Mouse (Mus musculus) lung, postnatal 0 days (tissue): ENCODE measurements around the gene Narf. TPM values are rescaled to one million over a fixed set of nuclear protein-coding genes. Genes with fewer than 3 reads are reported as not detected.

Source experiments
- ATAC-seq: fragments of 200-750 bp; cut with Nextera tagmentation; 2 replicates; pipeline ENCODE4 v1.8.0; 2017; ENCODE audit warnings: moderate library complexity
- DNase-seq: peaks from one replicate; pipeline ENCODE4 v3.0.0-alpha.2; 2016; ENCODE audit warnings: low spot score
- H3K27ac ChIP-seq: fragments of 300-500 bp; sonication (generic); 2 replicates; pipeline ENCODE4 v1.5.1; 2014; ENCODE audit warnings: antibody characterized with exemption, mild to moderate bottlenecking, low read length, mixed read lengths
- H3K27me3 ChIP-seq: fragments of 300-500 bp; sonication (generic); replicated peaks from 2 replicates; pipeline ENCODE4 v1.6.1; 2014; ENCODE audit warnings: low read length, mixed read lengths; ENCODE audit not compliant: insufficient read depth
- H3K36me3 ChIP-seq: fragments of 300-500 bp; sonication (generic); 2 replicates; pipeline ENCODE4 v1.6.1; 2014; ENCODE audit warnings: low read length, mixed read lengths; ENCODE audit not compliant: insufficient read depth
- H3K4me1 ChIP-seq: fragments of 300-500 bp; sonication (generic); 2 replicates; pipeline ENCODE4 v1.6.1; 2014; ENCODE audit warnings: antibody characterized with exemption, low read depth, low read length, mixed read lengths; ENCODE audit not compliant: insufficient read depth
- H3K4me2 ChIP-seq: fragments of 300-500 bp; sonication (generic); replicated peaks from 2 replicates; pipeline ENCODE4 v1.6.1; 2014; ENCODE audit warnings: low read depth, mild to moderate bottlenecking, low read length, moderate library complexity, mixed read lengths
- H3K4me3 ChIP-seq: fragments of 300-500 bp; sonication (generic); 2 replicates; pipeline ENCODE4 v1.5.1; 2014; ENCODE audit warnings: low read depth, low read length
- H3K9ac ChIP-seq: fragments of 300-500 bp; sonication (generic); replicated peaks from 2 replicates; pipeline ENCODE4 v1.6.1; 2014; ENCODE audit warnings: low read depth, mild to moderate bottlenecking
- H3K9me3 ChIP-seq: fragments of 300-500 bp; sonication (generic); 2 replicates; pipeline ENCODE4 v1.6.1; 2016; ENCODE audit warnings: low read length, mixed read lengths
- CTCF ChIP-seq: IDR thresholded peaks from 2 replicates; pipeline ENCODE4 v1.5.1; 2016; ENCODE audit warnings: antibody characterized with exemption, mild to moderate bottlenecking
- EP300 ChIP-seq: IDR thresholded peaks from 2 replicates; pipeline ENCODE4 v1.6.1; 2016; ENCODE audit warnings: antibody characterized with exemption, mild to moderate bottlenecking, control low read depth
- WGBS: fragments of 180-500 bp; shearing (Covaris S2); extraction: QIAGEN DNeasy Blood & Tissue Kit; methylation state at CpG from one replicate; pipeline ENCODE4 v1.1.7; 2014; 5-methylcytosine and 5-hydroxymethylcytosine counted together
- polyA plus RNA-seq: library from polyadenylated mRNA; unstranded; fragments of >200 nt; fragmentation: Nextera tagmentation; extraction: Ambion mirVana; gene quantifications from 2 replicates; pipeline ENCODE4 v1.2.1, GENCODE M21; 2015

Gene Narf
- polyA plus RNA-seq, 1 experiment from 2014 or later, result 18.7 TPM

DNA sequence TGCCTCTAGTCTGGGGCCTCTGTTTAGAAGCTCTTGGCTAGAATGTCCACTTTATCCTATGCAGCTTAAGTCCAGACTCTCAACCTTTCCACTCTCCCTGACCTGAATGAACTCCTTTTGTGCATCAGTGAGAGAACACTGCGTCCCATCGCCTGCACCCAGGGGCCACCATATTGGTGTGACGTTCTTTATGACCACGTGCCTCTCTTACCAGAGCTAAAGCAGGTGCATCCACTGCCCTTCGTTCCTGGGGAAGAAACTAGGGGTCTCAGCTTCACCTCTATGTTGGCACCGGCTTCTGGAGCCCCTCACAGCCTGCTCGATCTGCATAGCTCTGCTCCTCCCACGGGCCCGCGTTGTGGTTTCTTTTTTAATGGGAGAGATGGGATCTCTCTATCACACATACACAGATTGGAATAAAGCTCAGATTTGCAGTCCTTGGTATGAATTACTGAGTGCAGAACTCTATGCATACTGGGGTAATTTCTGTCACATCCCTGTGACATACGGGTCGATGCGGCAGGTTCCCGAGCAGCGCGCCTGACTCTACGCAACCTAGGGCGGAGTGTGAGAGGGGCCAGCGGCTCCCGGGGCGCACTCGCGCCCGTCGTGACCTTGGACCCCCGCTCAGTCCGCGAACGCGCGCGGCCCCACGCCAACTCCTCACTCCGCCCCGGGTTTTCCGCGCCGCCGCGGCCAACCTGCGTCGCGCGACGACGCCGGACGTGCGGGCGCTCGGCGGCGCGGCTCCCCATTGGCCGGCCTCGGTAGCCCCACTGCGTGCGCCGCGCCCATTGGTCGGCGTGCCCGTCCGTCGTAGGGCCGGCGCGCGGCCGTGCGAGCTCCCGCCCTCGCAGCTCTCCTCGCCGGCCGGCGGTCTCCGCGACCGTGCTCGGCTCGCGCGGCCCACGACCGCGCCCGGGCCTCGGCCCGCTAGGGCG, 22.4 kb downstream of the Narf start, which contains the start of gene Foxk2:
Gene Foxk2, plus strand, starts transcription at position 831 of the 941 bp plus-strand sequence.
- DNase-seq, result peak; percentile 97

DNA sequence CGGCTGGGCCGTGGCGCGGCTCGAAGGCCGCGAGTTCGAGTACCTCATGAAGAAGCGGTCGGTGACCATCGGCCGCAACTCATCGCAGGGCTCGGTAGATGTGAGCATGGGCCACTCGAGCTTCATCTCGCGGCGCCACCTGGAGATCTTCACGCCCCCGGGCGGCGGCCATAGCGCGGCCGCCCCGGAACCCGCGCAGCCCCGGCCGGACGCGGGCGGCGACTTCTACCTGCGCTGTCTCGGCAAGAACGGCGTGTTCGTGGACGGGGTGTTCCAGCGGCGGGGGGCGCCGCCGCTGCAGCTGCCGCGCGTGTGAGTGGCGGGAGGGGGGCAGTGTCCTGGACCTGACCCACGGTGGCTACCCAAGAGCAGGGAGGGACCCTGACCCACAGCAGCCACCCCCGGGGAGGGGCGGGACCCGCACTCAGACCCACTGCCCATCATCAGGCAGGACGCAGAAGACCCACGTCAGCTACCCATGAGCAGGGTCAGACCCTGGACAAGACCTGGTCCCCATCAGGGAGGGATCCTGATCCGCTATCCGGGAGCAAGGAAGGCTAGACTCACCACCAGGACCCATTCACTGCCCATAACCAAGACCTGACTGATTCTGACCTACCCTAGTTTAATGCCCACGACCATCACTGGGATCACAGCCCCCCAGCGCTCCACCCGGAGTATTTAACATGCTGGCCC, 23.3 kb downstream of the Narf start:
- peak overlapping the region; percentile 94 for H3K4me3 ChIP-seq
- H3K27ac ChIP-seq, result peak overlapping the region; percentile 88
- H3K4me2 ChIP-seq, result peak overlapping the region; percentile 93
- DNase-seq, result peak; percentile 39
- peaks cover 7% of the 10 kb centered on the region; the same call in 1 of the 2 replicates for H3K4me1 ChIP-seq
- no peaks in the 10 kb centered on the region for H3K9me3 ChIP-seq
- TF ChIP-seq EP300, result no peak
- TF ChIP-seq CTCF, result peak; percentile 3; the same call in 1 of the 2 replicates
- H3K9ac ChIP-seq, result peak overlapping the region; percentile 90
- H3K27me3 ChIP-seq, result no peaks in the 10 kb centered on the region
- peak; percentile 32 for ATAC-seq
- H3K36me3 ChIP-seq, result peaks cover 2% of the 10 kb centered on the region; the same call in 1 of the 2 replicates
- under 1% methylated on average over 30 of the region's 60 CpGs for WGBS

More for the DNA sequence above, 22.4 kb downstream of the Narf start, which contains the start of gene Foxk2:
- Histone ChIP-seq H3K27me3 (no peaks in the 10 kb centered on the region), H3K4me3 (peak within 1 kb of the TSS; percentile 94), H3K36me3 (peaks cover 10% of the 10 kb centered on the region; the same call in 1 of the 2 replicates), H3K4me2 (peak within 1 kb of the TSS; percentile 93), H3K9me3 (no peaks in the 10 kb centered on the region), H3K27ac (peak within 1 kb of the TSS; percentile 88), H3K9ac (peak within 1 kb of the TSS; percentile 90), H3K4me1 (peaks cover 7% of the 10 kb centered on the region; the same call in 1 of the 2 replicates)
- ATAC-seq, result peak; percentile 100
- no peak for TF ChIP-seq CTCF
- no peak for TF ChIP-seq EP300
- under 1% methylated on average over 70 of the region's 91 CpGs for WGBS

DNA sequence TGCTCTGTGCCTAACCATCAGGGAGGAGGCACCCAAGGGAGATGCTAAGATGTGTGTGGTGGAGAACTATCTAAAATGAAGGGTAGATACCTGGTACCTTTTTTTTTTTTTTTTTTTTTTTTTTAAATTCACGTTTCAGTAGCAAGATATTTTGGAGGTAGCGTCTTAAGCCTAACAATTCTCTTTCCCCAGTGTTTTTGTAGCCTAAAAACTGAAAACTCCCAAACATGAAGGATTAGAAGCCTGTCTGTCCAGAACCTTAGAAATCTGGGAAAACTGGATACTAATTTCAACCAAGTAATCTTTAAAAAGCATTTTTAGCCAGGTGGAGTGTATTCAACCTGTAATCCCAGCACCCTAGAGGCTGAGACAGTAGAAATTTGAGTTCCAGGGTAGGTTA, 24.0 kb downstream of the Narf start:
- H3K4me3 ChIP-seq, result peak overlapping the region; percentile 94
- no peak for ATAC-seq

DNA sequence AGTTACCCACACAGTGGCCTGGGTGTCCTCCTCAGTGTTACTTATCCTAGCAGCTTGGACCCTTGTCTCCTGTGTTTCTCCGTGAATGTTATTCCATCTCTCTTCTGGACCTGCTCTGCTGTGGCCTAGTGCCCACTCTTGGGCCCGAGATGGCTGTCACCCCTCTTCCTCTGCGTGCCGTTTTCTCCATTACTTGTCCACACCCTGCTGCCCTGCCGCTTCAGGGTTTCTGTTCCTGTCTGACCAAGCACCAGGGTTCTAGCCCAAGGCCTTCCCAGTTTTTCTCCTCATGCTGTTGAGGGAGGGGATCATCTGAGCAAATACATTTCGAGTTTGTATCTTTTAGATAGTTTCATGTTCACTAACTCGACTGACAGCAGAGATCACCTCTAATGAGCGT, 40.5 kb downstream of the Narf start:
- Histone ChIP-seq H3K9ac (no peak overlapping the region), H3K27ac (no peak overlapping the region), H3K4me3 (no peak overlapping the region), H3K27me3 (no peaks in the 10 kb centered on the region), H3K4me2 (no peak overlapping the region), H3K36me3 (no peaks in the 10 kb centered on the region), H3K4me1 (no peaks in the 10 kb centered on the region; the same call in 1 of the 2 replicates), H3K9me3 (no peaks in the 10 kb centered on the region)
- DNase-seq (no peak), ATAC-seq (no peak)
- TF ChIP-seq EP300 (no peak), CTCF (no peak)
- 84% methylated on average over 8 of the region's 8 CpGs for WGBS

More for the DNA sequence above, 24.0 kb downstream of the Narf start:
- Histone ChIP-seq H3K27ac (no peak overlapping the region), H3K4me1 (peaks cover 7% of the 10 kb centered on the region; the same call in 1 of the 2 replicates), H3K27me3 (no peaks in the 10 kb centered on the region), H3K9ac (peak overlapping the region; percentile 90), H3K4me2 (peak overlapping the region; percentile 93), H3K9me3 (no peaks in the 10 kb centered on the region), H3K36me3 (no peaks in the 10 kb centered on the region)
- 37% methylated on average over 2 of the region's 2 CpGs for WGBS
- TF ChIP-seq EP300 (no peak), CTCF (no peak)
- no peak for DNase-seq

DNA sequence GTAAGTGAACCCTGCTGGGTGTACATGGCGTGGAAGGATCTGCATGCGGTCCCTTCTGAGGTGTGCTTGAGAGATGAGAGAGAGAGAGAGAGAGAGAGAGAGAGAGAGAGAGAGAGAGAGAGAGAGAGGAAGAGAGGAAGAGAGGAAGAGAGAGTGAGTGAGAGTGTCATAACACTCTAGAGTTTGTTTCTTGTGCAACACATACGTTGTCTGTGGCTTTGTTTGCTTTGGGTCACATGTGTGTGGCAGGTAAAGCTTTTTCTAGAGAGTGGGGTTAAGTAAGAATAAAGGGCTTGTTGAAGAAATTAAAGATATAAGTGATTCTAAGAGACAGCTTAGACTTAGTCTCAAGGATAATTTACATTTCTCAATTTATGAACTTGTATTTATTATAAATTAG, 41.0 kb downstream of the Narf start:
- Histone ChIP-seq H3K4me2 (no peak overlapping the region), H3K4me1 (no peaks in the 10 kb centered on the region; the same call in 1 of the 2 replicates), H3K4me3 (no peak overlapping the region), H3K27ac (no peak overlapping the region), H3K27me3 (no peaks in the 10 kb centered on the region), H3K9me3 (no peaks in the 10 kb centered on the region), H3K36me3 (no peaks in the 10 kb centered on the region), H3K9ac (no peak overlapping the region)
- ATAC-seq (no peak), DNase-seq (no peak)
- WGBS, result 78% methylated on average over 3 of the region's 3 CpGs
- TF ChIP-seq EP300 (no peak), CTCF (no peak)

DNA sequence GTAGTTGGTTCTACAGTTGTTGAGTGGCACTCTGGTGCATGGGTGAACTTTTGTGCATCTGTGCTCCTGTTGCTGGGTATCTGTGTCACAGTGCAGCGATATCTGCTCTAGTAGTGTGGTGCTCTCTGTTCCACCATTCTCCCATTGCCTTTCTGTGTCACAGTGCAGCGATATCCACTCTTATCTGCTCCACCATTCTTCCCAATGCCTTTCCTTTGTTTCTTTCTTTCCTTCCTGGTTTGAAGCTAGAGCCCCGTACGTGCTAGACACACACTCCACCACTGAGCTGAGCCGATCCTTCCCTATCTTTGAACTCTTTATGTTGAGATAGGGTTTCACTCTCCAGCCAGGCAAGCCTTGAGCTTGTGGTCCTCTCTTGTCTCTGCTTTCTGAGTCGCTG, 45.9 kb downstream of the Narf start:
- 59% methylated on average over 6 of the region's 6 CpGs for WGBS
- Histone ChIP-seq H3K36me3 (peaks cover 10% of the 10 kb centered on the region; the same call in 1 of the 2 replicates), H3K27me3 (no peaks in the 10 kb centered on the region), H3K27ac (no peak overlapping the region), H3K9ac (no peak overlapping the region), H3K9me3 (no peaks in the 10 kb centered on the region), H3K4me2 (0 out of 2 replicates have a peak overlapping the region, but pooled peaks have one; percentile 6), H3K4me3 (no peak overlapping the region), H3K4me1 (no peaks in the 10 kb centered on the region; the same call in 1 of the 2 replicates)
- TF ChIP-seq CTCF, result no peak
- TF ChIP-seq EP300, result no peak
- DNase-seq, result no peak
- ATAC-seq, result no peak
